Mouse (Mus musculus) macrophage (primary cell): ENCODE data around the gene Smim27. TPM values are rescaled to one million over a fixed set of nuclear protein-coding genes. Genes with fewer than 3 reads are reported as not detected.

ENCODE experiments used
- H3K27ac ChIP-seq: fragments of 350-480 bp; formaldehyde crosslinking; 2 replicates; pipeline ENCODE4 v1.9.0; 2021
- H3K36me3 ChIP-seq: fragments of 350-480 bp; formaldehyde crosslinking; 2 replicates; pipeline ENCODE4 v1.9.0; 2021; ENCODE audit errors: inconsistent target
- H3K4me3 ChIP-seq: fragments of 350-480 bp; formaldehyde crosslinking; 2 replicates; pipeline ENCODE4 v1.9.0; 2021; ENCODE audit errors: inconsistent target
- H3K79me2 ChIP-seq: fragments of 350-480 bp; formaldehyde crosslinking; 2 replicates; pipeline ENCODE4 v1.9.0; 2021; ENCODE audit errors: inconsistent target
- WGBS: methylation state at CpG from one replicate; pipeline ENCODE4 v1.1.7; 2026; ENCODE audit warnings: inconsistent platforms; ENCODE audit not compliant: missing documents; 5-methylcytosine and 5-hydroxymethylcytosine counted together
- polyA plus RNA-seq: library from polyadenylated mRNA; stranded (reverse); fragments of 250-400 nt; gene quantifications from 3 replicates; pipeline ENCODE4 v1.2.4, GENCODE M21; 2018; ENCODE audit warnings: inconsistent platforms

Gene Smim27
- polyA plus RNA-seq, 1 experiment from 2014 or later = 0.82 TPM

GRCm38 (mm10) chr4:40239409-40240271, 29.7 kb upstream of the Smim27 start, which contains the start of gene Ddx58:
Ddx58 (minus strand) TSS chr4:40239828.
- peak within 1 kb of the TSS; percentile 92 for H3K4me3 ChIP-seq
- peaks cover 49% of the 10 kb centered on the region for H3K79me2 ChIP-seq
- H3K36me3 ChIP-seq = peaks cover 6% of the 10 kb centered on the region
- peak within 1 kb of the TSS; percentile 82 for H3K27ac ChIP-seq
- WGBS = 3% methylated on average over 35 of the region's 35 CpGs

- peaks cover 42% of the 10 kb centered on the region for H3K79me2 ChIP-seq
- no peaks in the 10 kb centered on the region for H3K36me3 ChIP-seq
- H3K27ac ChIP-seq = peak overlapping the region; percentile 82
- H3K4me3 ChIP-seq = peak overlapping the region; percentile 92; the same call in 1 of the 2 replicates
- whole genome bisulfite sequencing = 70% methylated on average over 5 of the region's 5 CpGs
Measured at GRCm38 (mm10) chr4:40240272-40240744, 29.1 kb upstream of the Smim27 start.

- H3K27ac ChIP-seq = no peak overlapping the region
- H3K4me3 ChIP-seq = no peak overlapping the region
- peaks cover 27% of the 10 kb centered on the region for H3K79me2 ChIP-seq
- H3K36me3 ChIP-seq = no peaks in the 10 kb centered on the region
- 58% methylated on average over 6 of the region's 6 CpGs for WGBS
Measured at GRCm38 (mm10) chr4:40241928-40242327, 27.5 kb upstream of the Smim27 start.

GRCm38 (mm10) chr4:40243006-40243405, 26.4 kb upstream of the Smim27 start:
- Histone ChIP-seq H3K36me3 (no peaks in the 10 kb centered on the region), H3K4me3 (no peak overlapping the region), H3K79me2 (peaks cover 16% of the 10 kb centered on the region), H3K27ac (no peak overlapping the region)
- 89% methylated on average over 4 of the region's 4 CpGs for WGBS

GRCm38 (mm10) chr4:40244035-40244434, 25.3 kb upstream of the Smim27 start:
- Histone ChIP-seq H3K27ac (peak overlapping the region; percentile 42), H3K4me3 (no peak overlapping the region), H3K79me2 (peaks cover 6% of the 10 kb centered on the region), H3K36me3 (no peaks in the 10 kb centered on the region)
- WGBS = 2% methylated on average over 8 of the region's 8 CpGs

- Histone ChIP-seq H3K4me3 (no peak overlapping the region), H3K79me2 (no peaks in the 10 kb centered on the region), H3K27ac (no peak overlapping the region), H3K36me3 (no peaks in the 10 kb centered on the region)
- WGBS = 62% methylated on average over 5 of the region's 5 CpGs
Measured at GRCm38 (mm10) chr4:40250984-40251383, 18.4 kb upstream of the Smim27 start.

- Histone ChIP-seq H3K27ac (no peak overlapping the region), H3K79me2 (no peaks in the 10 kb centered on the region), H3K36me3 (no peaks in the 10 kb centered on the region), H3K4me3 (no peak overlapping the region)
- 89% methylated on average over 2 of the region's 2 CpGs for WGBS
Measured at GRCm38 (mm10) chr4:40253766-40254165, 15.6 kb upstream of the Smim27 start.

- Histone ChIP-seq H3K36me3 (peaks cover 6% of the 10 kb centered on the region), H3K27ac (no peak overlapping the region), H3K4me3 (no peak overlapping the region), H3K79me2 (no peaks in the 10 kb centered on the region; the same call in 1 of the 2 replicates)
- 92% methylated on average over 8 of the region's 8 CpGs for WGBS
Measured at GRCm38 (mm10) chr4:40254385-40255103, 14.8 kb upstream of the Smim27 start.

GRCm38 (mm10) chr4:40264321-40264720, 5.1 kb upstream of the Smim27 start:
- 100% methylated on average over 1 of the region's 1 CpGs for WGBS
- H3K4me3 ChIP-seq = no peak overlapping the region
- H3K79me2 ChIP-seq = peaks cover 93% of the 10 kb centered on the region
- peaks cover 58% of the 10 kb centered on the region for H3K36me3 ChIP-seq
- H3K27ac ChIP-seq = no peak overlapping the region

- peaks cover 78% of the 10 kb centered on the region for H3K79me2 ChIP-seq
- H3K36me3 ChIP-seq = peaks cover 24% of the 10 kb centered on the region
- 71% methylated on average over 7 of the region's 7 CpGs for WGBS
- H3K27ac ChIP-seq = peak overlapping the region; percentile 35
- peak overlapping the region; percentile 98 for H3K4me3 ChIP-seq
Measured at GRCm38 (mm10) chr4:40267681-40268080, 1.7 kb upstream of the Smim27 start.

GRCm38 (mm10) chr4:40268204-40268813, 1.1 kb upstream of the Smim27 start:
- Histone ChIP-seq H3K79me2 (peaks cover 72% of the 10 kb centered on the region), H3K4me3 (peak overlapping the region; percentile 98), H3K36me3 (peaks cover 22% of the 10 kb centered on the region), H3K27ac (peak overlapping the region; percentile 96)
- WGBS = 1% methylated on average over 49 of the region's 50 CpGs

- Histone ChIP-seq H3K36me3 (peaks cover 19% of the 10 kb centered on the region), H3K4me3 (peak overlapping the region; percentile 98), H3K79me2 (peaks cover 67% of the 10 kb centered on the region), H3K27ac (peak overlapping the region; percentile 96)
- WGBS = under 1% methylated on average over 13 of the region's 16 CpGs
Measured at GRCm38 (mm10) chr4:40268835-40269234, 544 bp upstream of the Smim27 start.

- peaks cover 30% of the 10 kb centered on the region for H3K79me2 ChIP-seq
- H3K4me3 ChIP-seq = peak overlapping the region; percentile 95
- 0 out of 2 replicates have a peak, but pooled peaks cover 8% of the 10 kb centered on the region for H3K36me3 ChIP-seq
- WGBS = 3% methylated on average over 10 of the region's 21 CpGs
- H3K27ac ChIP-seq = peak overlapping the region; percentile 15; the same call in 1 of the 2 replicates
Measured at GRCm38 (mm10) chr4:40278880-40279275, 9.5 kb downstream of the Smim27 start.

- Histone ChIP-seq H3K36me3 (0 out of 2 replicates have a peak, but pooled peaks cover 8% of the 10 kb centered on the region), H3K4me3 (peak within 1 kb of the TSS; percentile 95), H3K27ac (peak within 1 kb of the TSS; percentile 35), H3K79me2 (peaks cover 30% of the 10 kb centered on the region)
- 1% methylated on average over 36 of the region's 36 CpGs for WGBS
Measured at GRCm38 (mm10) chr4:40279276-40279900, 10.0 kb downstream of the Smim27 start, which contains the start of gene Ndufb6. Ndufb6 (minus strand) TSS chr4:40279421.
